Mouse (Mus musculus) midbrain, postnatal 0 days (tissue): Measurements from ENCODE around the gene Exosc5. TPM values are rescaled to one million over a fixed set of nuclear protein-coding genes. Genes with fewer than 3 reads are reported as not detected.

Source experiments
- ATAC-seq: fragments of 200-750 bp; cut with Nextera tagmentation; 2 replicates; pipeline ENCODE4 v1.8.0; 2017; ENCODE audit warnings: moderate number of reproducible peaks, mild to moderate bottlenecking, moderate TSS enrichment, moderate library complexity; ENCODE audit not compliant: low FRiP score
- DNase-seq: peaks from one replicate; pipeline ENCODE4 v3.0.0-alpha.2; 2015; ENCODE audit warnings: low spot score
- H3K27ac ChIP-seq: fragments of 300-500 bp; sonication (generic); 2 replicates; pipeline ENCODE4 v1.5.1; 2014; ENCODE audit warnings: low read depth, mild to moderate bottlenecking, low read length, mixed read lengths
- H3K27me3 ChIP-seq: fragments of 300-500 bp; sonication (generic); 2 replicates; pipeline ENCODE4 v1.6.1; 2014; ENCODE audit warnings: low read length, control low read depth, mixed read lengths; ENCODE audit not compliant: insufficient read depth
- H3K36me3 ChIP-seq: fragments of 300-500 bp; sonication (generic); 2 replicates; pipeline ENCODE4 v1.6.1; 2014; ENCODE audit warnings: low read length, control low read depth, mixed read lengths; ENCODE audit not compliant: insufficient read depth
- H3K4me1 ChIP-seq: fragments of 300-500 bp; sonication (generic); 2 replicates; pipeline ENCODE4 v1.6.1; 2014; ENCODE audit warnings: mild to moderate bottlenecking, control low read depth, antibody characterized with exemption, low read length, mixed read lengths; ENCODE audit not compliant: insufficient read depth
- H3K4me2 ChIP-seq: fragments of 300-500 bp; sonication (generic); 2 replicates; pipeline ENCODE4 v1.6.1; 2014; ENCODE audit warnings: low read depth, mild to moderate bottlenecking, low read length, mixed read lengths; ENCODE audit not compliant: poor library complexity, severe bottlenecking
- H3K4me3 ChIP-seq: fragments of 300-500 bp; sonication (generic); 2 replicates; pipeline ENCODE4 v1.5.1; 2014; ENCODE audit warnings: low read depth, mild to moderate bottlenecking, low read length, moderate library complexity
- H3K9ac ChIP-seq: fragments of 300-500 bp; sonication (generic); replicated peaks from 2 replicates; pipeline ENCODE4 v1.6.1; 2014; ENCODE audit warnings: mild to moderate bottlenecking, low read length, moderate library complexity, mixed read lengths; ENCODE audit not compliant: poor library complexity, severe bottlenecking
- H3K9me3 ChIP-seq: fragments of 300-500 bp; sonication (generic); 2 replicates; pipeline ENCODE4 v1.6.1; 2016; ENCODE audit warnings: low read length, control low read depth
- CTCF ChIP-seq: IDR thresholded peaks from 2 replicates; pipeline ENCODE4 v1.5.1; 2016; ENCODE audit warnings: antibody characterized with exemption, mild to moderate bottlenecking
- WGBS: fragments of 180-500 bp; shearing (Covaris S2); extraction: QIAGEN DNeasy Blood & Tissue Kit; methylation state at CpG from one replicate; pipeline ENCODE4 v1.1.7; 2014; 5-methylcytosine and 5-hydroxymethylcytosine counted together
- polyA plus RNA-seq: library from polyadenylated mRNA; unstranded; fragments of >200 nt; fragmentation: Nextera tagmentation; extraction: Ambion mirVana; gene quantifications from 2 replicates; pipeline ENCODE4 v1.2.1, GENCODE M21; 2015
- total RNA-seq: library from RNA; depleted of rRNA; stranded (reverse); fragments of >200 nt; gene quantifications from 2 replicates; pipeline ENCODE4 v1.2.3, GENCODE M21; 2014

Gene Exosc5
- total and polyA plus RNA-seq, 2 experiments from 2014 or later, result 27.3 to 29.4 TPM

DNA sequence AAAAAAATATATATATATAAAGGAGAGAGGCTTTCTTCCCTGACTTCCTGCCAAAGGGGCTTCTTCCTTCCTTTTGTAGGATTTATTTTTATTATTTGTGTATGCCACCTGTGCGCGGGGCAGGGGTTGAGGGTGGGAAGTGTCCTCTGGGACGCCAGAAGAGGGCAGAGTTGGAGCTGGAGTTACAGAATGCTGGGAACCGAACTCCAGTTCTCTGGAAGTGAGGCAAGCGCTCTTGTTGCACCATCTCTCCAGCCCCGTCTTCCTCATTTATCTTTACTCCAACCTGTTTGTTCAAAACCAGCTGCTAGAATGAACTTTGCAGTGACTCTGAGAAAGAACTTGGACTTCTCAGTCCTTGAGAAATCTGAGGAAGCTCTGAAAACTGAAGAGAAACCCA lies 21.0 kb downstream of the Exosc5 start:
- H3K4me2 ChIP-seq, result peak overlapping the region; percentile 59
- no peaks in the 10 kb centered on the region for H3K27me3 ChIP-seq
- 10% methylated on average over 6 of the region's 6 CpGs for whole genome bisulfite sequencing
- H3K36me3 ChIP-seq, result no peaks in the 10 kb centered on the region
- no peaks in the 10 kb centered on the region; the same call in 1 of the 2 replicates for H3K4me1 ChIP-seq
- H3K4me3 ChIP-seq, result peak overlapping the region; percentile 43
- no peaks in the 10 kb centered on the region for H3K9me3 ChIP-seq
- H3K9ac ChIP-seq, result no peak overlapping the region
- H3K27ac ChIP-seq, result peak overlapping the region; percentile 57
- ATAC-seq (no peak), DNase-seq (no peak)
- peak; percentile 41 for TF ChIP-seq CTCF

DNA sequence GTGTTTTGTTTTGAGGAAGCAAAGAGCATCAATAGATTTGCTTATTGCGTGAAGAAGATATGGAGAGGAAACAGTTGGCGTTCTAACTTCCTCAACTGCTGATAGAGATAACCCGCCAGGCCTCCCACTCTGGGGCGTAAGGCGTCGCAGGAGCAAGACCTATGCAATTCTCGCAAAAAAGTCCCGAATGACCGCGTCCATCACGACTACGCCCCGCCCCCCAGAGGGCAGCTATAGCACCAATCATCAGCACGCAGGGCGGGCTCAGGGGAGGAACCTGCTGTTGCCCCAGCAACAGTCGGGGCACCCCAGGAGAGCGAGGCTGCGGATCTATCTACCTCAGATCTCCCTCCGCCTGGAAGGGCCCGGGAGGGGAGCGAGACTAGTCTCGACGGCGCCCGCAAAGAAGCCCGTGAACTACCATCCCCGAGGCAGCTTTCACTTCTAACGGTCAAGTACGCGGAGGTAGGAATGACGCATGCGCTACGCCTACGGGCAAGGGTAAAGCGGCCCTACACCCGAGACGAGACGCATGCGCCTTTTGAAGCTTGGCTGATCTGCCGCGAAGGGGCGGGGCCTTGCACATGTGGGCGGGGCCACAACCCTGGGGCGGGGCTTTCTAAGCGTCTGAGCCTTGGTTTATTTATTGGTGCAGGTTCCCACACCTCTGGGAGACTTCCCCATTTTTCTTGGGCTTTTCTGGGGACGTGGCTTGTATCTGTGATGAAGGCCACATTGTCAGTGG lies 21.7 kb downstream of the Exosc5 start, which contains the start of gene B9d2:
Gene B9d2 (plus strand): TSS at position 267 of the 745 bp plus-strand sequence.
- Histone ChIP-seq H3K36me3 (no peaks in the 10 kb centered on the region), H3K4me1 (no peaks in the 10 kb centered on the region; the same call in 1 of the 2 replicates), H3K4me2 (peak within 1 kb of the TSS; percentile 59), H3K27me3 (no peaks in the 10 kb centered on the region), H3K27ac (peak within 1 kb of the TSS; percentile 85), H3K9ac (peak within 1 kb of the TSS; percentile 42), H3K9me3 (no peaks in the 10 kb centered on the region), H3K4me3 (peak within 1 kb of the TSS; percentile 43)
- ATAC-seq (peak; percentile 96), DNase-seq (peak; percentile 97)
- WGBS, result under 1% methylated on average over 46 of the region's 46 CpGs
- 0 out of 2 replicates have a peak, but pooled peaks have one; percentile 19 for TF ChIP-seq CTCF

DNA sequence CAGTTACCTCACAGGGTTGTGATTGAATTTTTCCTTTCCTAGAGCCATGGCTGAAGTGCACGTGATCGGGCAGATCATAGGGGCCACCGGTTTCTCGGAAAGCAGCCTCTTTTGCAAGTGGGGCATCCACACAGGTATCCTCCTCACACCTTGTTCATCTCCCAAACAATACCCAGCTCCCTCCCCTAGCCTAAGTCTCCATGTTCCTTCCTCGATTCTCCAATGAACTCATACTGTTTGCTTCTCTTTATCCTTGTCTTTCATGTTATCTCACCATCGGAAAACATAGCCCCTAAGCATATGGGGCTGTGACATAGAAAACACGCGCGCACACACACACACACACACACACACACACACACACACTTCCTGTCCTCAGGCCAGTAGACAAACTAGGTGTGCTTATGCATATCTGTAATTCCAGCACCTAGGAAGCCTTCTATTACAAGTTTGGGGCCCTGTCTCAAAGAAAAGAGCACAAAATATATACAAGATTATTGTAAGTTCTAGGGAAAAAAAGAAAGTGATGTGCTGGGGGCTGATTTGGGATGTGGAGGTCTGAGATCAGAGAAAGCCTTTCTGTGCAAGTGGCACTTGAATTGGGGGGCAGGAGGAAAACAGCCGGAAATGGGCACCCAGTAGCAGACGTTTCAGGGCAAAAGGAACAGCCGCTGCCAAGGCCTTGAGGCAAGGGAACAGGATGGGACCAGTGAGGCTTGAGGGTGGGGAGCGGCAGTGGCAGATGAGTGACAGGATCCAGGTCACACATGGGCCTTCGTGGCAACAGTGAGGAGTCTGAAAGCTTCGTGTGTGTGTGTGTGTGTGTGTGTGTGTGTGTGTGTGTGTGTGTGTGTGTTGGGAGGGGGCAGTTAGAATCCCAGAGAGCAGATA lies 22.6 kb downstream of the Exosc5 start:
- H3K9ac ChIP-seq, result peak overlapping the region; percentile 42

DNA sequence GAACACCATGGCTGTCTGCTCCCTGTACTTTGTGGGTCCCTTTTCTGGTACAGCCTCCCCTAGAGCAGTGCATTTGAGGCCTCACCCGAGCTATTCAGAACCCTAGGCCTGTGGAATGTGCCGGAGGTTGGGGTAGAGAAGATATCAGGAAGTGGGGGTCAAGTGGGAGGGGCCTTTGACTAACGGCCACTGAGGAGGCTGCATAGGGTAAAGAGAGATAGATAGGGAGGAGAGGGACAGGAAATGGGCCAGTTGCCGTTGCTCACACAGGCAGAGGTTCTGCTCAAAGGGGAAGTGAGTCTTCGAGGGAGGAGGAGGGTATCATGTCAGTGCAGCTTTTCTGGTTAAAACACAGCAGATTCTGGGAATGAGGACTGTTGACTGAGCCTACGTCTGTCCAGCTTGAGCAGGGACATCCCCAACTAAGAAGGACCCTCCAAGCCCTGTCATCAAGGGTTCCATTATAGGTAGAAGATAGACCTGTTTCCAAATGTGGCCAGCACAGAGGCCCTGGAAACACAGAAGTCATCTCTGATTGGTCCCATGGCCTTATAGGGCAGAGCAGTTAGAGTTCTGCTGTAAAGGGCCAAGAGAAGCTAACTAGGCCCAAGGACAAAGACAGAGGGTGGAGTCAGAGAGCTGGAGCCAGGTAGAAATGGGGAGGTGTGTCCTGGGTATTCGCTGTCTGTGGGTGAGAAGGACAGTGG lies 24.7 kb downstream of the Exosc5 start:
- Histone ChIP-seq H3K4me1 (peaks cover 6% of the 10 kb centered on the region), H3K4me2 (no peak overlapping the region), H3K4me3 (no peak overlapping the region), H3K27me3 (peaks cover 26% of the 10 kb centered on the region), H3K9ac (no peak overlapping the region), H3K36me3 (no peaks in the 10 kb centered on the region), H3K27ac (no peak overlapping the region), H3K9me3 (no peaks in the 10 kb centered on the region)
- 81% methylated on average over 7 of the region's 7 CpGs for WGBS
- ATAC-seq (no peak), DNase-seq (no peak)
- no peak for TF ChIP-seq CTCF

More for the DNA sequence above, 22.6 kb downstream of the Exosc5 start:
- Histone ChIP-seq H3K4me2 (peak overlapping the region; percentile 59), H3K9me3 (no peaks in the 10 kb centered on the region), H3K36me3 (no peaks in the 10 kb centered on the region), H3K27ac (peak overlapping the region; percentile 85), H3K27me3 (peaks cover 7% of the 10 kb centered on the region; the same call in 1 of the 2 replicates), H3K4me3 (peak overlapping the region; percentile 43), H3K4me1 (no peaks in the 10 kb centered on the region; the same call in 1 of the 2 replicates)
- ATAC-seq, result no peak; the same call in 1 of the 2 replicates
- TF ChIP-seq CTCF, result no peak
- DNase-seq, result no peak
- 59% methylated on average over 15 of the region's 15 CpGs for WGBS

DNA sequence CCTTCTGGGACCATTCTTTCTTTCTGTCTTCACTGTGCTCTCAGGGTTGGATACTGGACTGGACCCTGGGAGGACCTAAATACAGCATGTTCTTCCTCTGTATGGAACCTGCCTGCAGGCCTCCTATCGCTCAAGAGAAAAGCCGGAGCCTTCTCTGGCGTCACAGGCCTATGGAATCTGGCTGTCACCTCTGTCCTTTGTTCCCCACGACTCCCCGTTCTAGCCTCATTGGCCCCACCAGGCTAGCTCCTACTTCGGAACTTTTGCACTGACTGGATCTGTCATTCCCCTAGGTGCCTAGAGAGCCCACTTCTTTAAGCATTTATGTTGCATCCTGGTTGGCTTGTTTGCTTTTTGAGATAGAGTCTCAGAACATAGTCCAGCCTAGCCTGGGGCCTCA lies 25.7 kb downstream of the Exosc5 start:
- H3K27me3 ChIP-seq, result peaks cover 30% of the 10 kb centered on the region
- no peak overlapping the region for H3K4me2 ChIP-seq
- no peak overlapping the region for H3K9ac ChIP-seq
- H3K9me3 ChIP-seq, result no peaks in the 10 kb centered on the region
- H3K4me1 ChIP-seq, result peaks cover 6% of the 10 kb centered on the region
- 87% methylated on average over 6 of the region's 6 CpGs for WGBS
- H3K27ac ChIP-seq, result no peak overlapping the region
- H3K4me3 ChIP-seq, result no peak overlapping the region
- ATAC-seq (no peak), DNase-seq (no peak)
- TF ChIP-seq CTCF, result no peak
- no peaks in the 10 kb centered on the region for H3K36me3 ChIP-seq
